Mouse (Mus musculus) MEL (cell line): ENCODE data around the gene Sobp. TPM values are rescaled to one million over a fixed set of nuclear protein-coding genes. Genes with fewer than 3 reads are reported as not detected.

Source experiments
- DNase-seq: peaks from one replicate; pipeline ENCODE4 v3.0.0; 2011; ENCODE audit warnings: low read depth, low spot score
- H3K27ac ChIP-seq: 2 replicates; pipeline ENCODE4 v1.5.1; 2012; ENCODE audit warnings: low read depth, mild to moderate bottlenecking, control low read depth, low read length, moderate library complexity; ENCODE audit not compliant: control insufficient read depth
- H3K27me3 ChIP-seq, 2 experiments: fragments of 150-350 bp in 1 of 2; sonication (generic) in 1 of 2; 2 replicates each; pipeline ENCODE4 v1.6.1; 2012; ENCODE audit warnings: low read length in 2 of 2, mild to moderate bottlenecking in 2 of 2, improper control_type of control experiment in 1 of 2, moderate library complexity in 1 of 2; ENCODE audit not compliant: insufficient read depth in 2 of 2, control insufficient read depth in 1 of 2
- H3K36me3 ChIP-seq, 2 experiments: 2 replicates each; pipeline ENCODE4 v1.6.1; 2012 to 2014; ENCODE audit warnings: low read length in 2 of 2, improper control_type of control experiment in 1 of 2, inconsistent platforms in 1 of 2, mild to moderate bottlenecking in 1 of 2; ENCODE audit not compliant: insufficient read depth in 2 of 2, control insufficient read depth in 1 of 2
- H3K4me1 ChIP-seq, 2 experiments: fragments of 150-350 bp in 1 of 2; sonication (generic) in 1 of 2; 2 replicates each; pipeline ENCODE4 v1.6.1; 2012; ENCODE audit warnings: low read length in 2 of 2, improper control_type of control experiment in 1 of 2, mild to moderate bottlenecking in 1 of 2; ENCODE audit not compliant: insufficient read depth in 2 of 2, control insufficient read depth in 1 of 2
- H3K4me3 ChIP-seq, 2 experiments: fragments of 150-350 bp in 1 of 2; sonication (generic) in 1 of 2; 2 replicates each; pipeline ENCODE4 v1.5.1; 2012; ENCODE audit warnings: low read depth in 2 of 2, low read length in 2 of 2, mild to moderate bottlenecking in 2 of 2, moderate library complexity in 2 of 2, control low read depth in 1 of 2, improper control_type of control experiment in 1 of 2; ENCODE audit not compliant: control insufficient read depth in 1 of 2, insufficient read depth in 1 of 2
- H3K79me2 ChIP-seq: 2 replicates; pipeline ENCODE4 v1.6.1; 2012; ENCODE audit warnings: mild to moderate bottlenecking, low read length, moderate library complexity; ENCODE audit not compliant: control insufficient read depth, poor library complexity, insufficient read depth
- H3K9ac ChIP-seq: 2 replicates; pipeline ENCODE4 v1.6.1; 2012; ENCODE audit warnings: low read depth, mild to moderate bottlenecking, control low read depth, low read length, moderate library complexity; ENCODE audit not compliant: control insufficient read depth, poor library complexity, severe bottlenecking
- H3K9me3 ChIP-seq: fragments of 150-350 bp; sonication (generic); replicated peaks from 2 replicates; pipeline ENCODE4 v1.6.1; 2012; ENCODE audit warnings: mild to moderate bottlenecking, low read length, improper control_type of control experiment, moderate library complexity; ENCODE audit not compliant: insufficient read depth
- CHD1 ChIP-seq: IDR thresholded peaks from 2 replicates; pipeline ENCODE4 v1.6.1; 2012; ENCODE audit warnings: low read depth, mild to moderate bottlenecking, inconsistent platforms, low read length, improper control_type of control experiment
- CHD2 ChIP-seq: IDR thresholded peaks from 2 replicates; pipeline ENCODE4 v1.6.1; 2011; ENCODE audit warnings: low read length, improper control_type of control experiment
- E2F4 ChIP-seq: IDR thresholded peaks from 2 replicates; pipeline ENCODE4 v1.6.1; 2011; ENCODE audit warnings: low read depth, low read length, improper control_type of control experiment, borderline replicate concordance
- GATA1 ChIP-seq: IDR thresholded peaks from 2 replicates; pipeline ENCODE4 v1.6.1; 2011; ENCODE audit warnings: low read depth, low read length, improper control_type of control experiment
- HCFC1 ChIP-seq: IDR thresholded peaks from 2 replicates; pipeline ENCODE4 v1.6.1; 2012; ENCODE audit warnings: low read depth, mild to moderate bottlenecking, inconsistent platforms, low read length, improper control_type of control experiment, moderate library complexity
- KAT2A ChIP-seq: conservative IDR thresholded peaks from 2 replicates; pipeline ENCODE4 v1.6.1; 2012; ENCODE audit warnings: low read depth, low read length, improper control_type of control experiment, inconsistent platforms
- MAFK ChIP-seq: IDR thresholded peaks from 2 replicates; pipeline ENCODE4 v1.6.1; 2011; ENCODE audit warnings: low read depth, mild to moderate bottlenecking, low read length, improper control_type of control experiment, borderline replicate concordance
- MAX ChIP-seq: IDR thresholded peaks from 2 replicates; pipeline ENCODE4 v1.6.1; 2011; ENCODE audit warnings: low read length, improper control_type of control experiment
- MAZ ChIP-seq: IDR thresholded peaks from 2 replicates; pipeline ENCODE4 v1.6.1; 2012; ENCODE audit warnings: low read depth, mild to moderate bottlenecking, inconsistent platforms, low read length, improper control_type of control experiment
- MEF2A ChIP-seq: IDR thresholded peaks from 2 replicates; pipeline ENCODE4 v1.6.1; 2014; ENCODE audit warnings: low read depth, mild to moderate bottlenecking, inconsistent platforms, low read length, improper control_type of control experiment; ENCODE audit not compliant: poor library complexity, insufficient replicate concordance, severe bottlenecking; ENCODE audit errors: extremely low read depth
- MXI1 ChIP-seq: IDR thresholded peaks from 2 replicates; pipeline ENCODE4 v1.6.1; 2011; ENCODE audit warnings: mild to moderate bottlenecking, low read depth, low read length, improper control_type of control experiment
- MYB ChIP-seq: IDR thresholded peaks from 2 replicates; pipeline ENCODE4 v1.6.1; 2011; ENCODE audit warnings: mild to moderate bottlenecking, low read depth, low read length, improper control_type of control experiment
- NELFE ChIP-seq: IDR thresholded peaks from 2 replicates; pipeline ENCODE4 v1.6.1; 2011; ENCODE audit warnings: low read depth, low read length, improper control_type of control experiment
- POLR2AphosphoS2 ChIP-seq: IDR thresholded peaks from 2 replicates; pipeline ENCODE4 v1.6.1; 2011; ENCODE audit warnings: low read length, improper control_type of control experiment
- POLR2AphosphoS5 ChIP-seq: IDR thresholded peaks from 2 replicates; pipeline ENCODE4 v1.6.1; 2012; ENCODE audit warnings: low read depth, borderline replicate concordance, mild to moderate bottlenecking, inconsistent platforms, low read length, moderate library complexity, mixed read lengths
- RCOR1 ChIP-seq: IDR thresholded peaks from 2 replicates; pipeline ENCODE4 v1.6.1; 2012; ENCODE audit warnings: low read depth, mild to moderate bottlenecking, inconsistent platforms, low read length, improper control_type of control experiment
- SIN3A ChIP-seq: IDR thresholded peaks from 2 replicates; pipeline ENCODE4 v1.6.1; 2012; ENCODE audit warnings: low read length, improper control_type of control experiment, inconsistent platforms
- SMC3 ChIP-seq: IDR thresholded peaks from 2 replicates; pipeline ENCODE4 v1.6.1; 2011; ENCODE audit warnings: low read depth, low read length, improper control_type of control experiment
- TBP ChIP-seq: IDR thresholded peaks from 2 replicates; pipeline ENCODE4 v1.8.0; 2011; ENCODE audit warnings: low read depth, low read length, improper control_type of control experiment
- UBTF ChIP-seq: IDR thresholded peaks from 2 replicates; pipeline ENCODE4 v1.6.1; 2012; ENCODE audit warnings: low read depth, mild to moderate bottlenecking, inconsistent platforms, low read length, improper control_type of control experiment, moderate library complexity, borderline replicate concordance; ENCODE audit not compliant: insufficient read depth
- USF1 ChIP-seq: IDR thresholded peaks from 2 replicates; pipeline ENCODE4 v1.6.1; 2014; ENCODE audit warnings: low read depth, mild to moderate bottlenecking, inconsistent platforms, low read length, improper control_type of control experiment, moderate library complexity
- ZC3H11A ChIP-seq: IDR thresholded peaks from 2 replicates; pipeline ENCODE4 v1.6.1; 2012; ENCODE audit warnings: low read depth, mild to moderate bottlenecking, inconsistent platforms, low read length, improper control_type of control experiment
- ZKSCAN1 ChIP-seq: IDR thresholded peaks from 2 replicates; pipeline ENCODE4 v1.6.1; 2012; ENCODE audit warnings: low read depth, mild to moderate bottlenecking, inconsistent platforms, low read length, improper control_type of control experiment, moderate library complexity
- ZMIZ1 ChIP-seq: IDR thresholded peaks from 2 replicates; pipeline ENCODE4 v1.6.1; 2012; ENCODE audit warnings: low read depth, mild to moderate bottlenecking, inconsistent platforms, low read length, improper control_type of control experiment, moderate library complexity
- ZNF384 ChIP-seq: IDR thresholded peaks from 2 replicates; pipeline ENCODE4 v1.6.1; 2012; ENCODE audit warnings: low read depth, mild to moderate bottlenecking, inconsistent platforms, low read length, improper control_type of control experiment
- polyA plus RNA-seq, 2 experiments: library from polyadenylated mRNA; stranded (reverse) in 1 of 2; unstranded in 1 of 2; fragments of >175 nt in 1 of 2; fragments of >200 nt in 1 of 2; gene quantifications; 2 replicates each; pipeline versions ENCODE4 v1.2.1 to v1.2.4; 2012; ENCODE audit warnings: low replicate concordance in 2 of 2, low read depth in 1 of 2; ENCODE audit not compliant: insufficient read length in 2 of 2, insufficient read depth in 1 of 2, missing spikeins in 1 of 2
- total RNA-seq: library from RNA; depleted of rRNA; stranded (reverse); fragments of 300-350 nt; gene quantifications from 2 replicates; pipeline ENCODE4 v1.2.3, GENCODE M21; 2012

Gene Sobp
- total and polyA plus RNA-seq, 3 experiments, result not detected

GRCm38 (mm10) chr10:43070893-43071292, 103.4 kb downstream of the Sobp start:
- Histone ChIP-seq H3K79me2 (no peaks in the 10 kb centered on the region), H3K36me3 (peaks cover 0 to 7% of the 10 kb centered on the region in 2 experiments; a peak in 2 of 4 replicates), H3K4me1 (peaks cover 0 to 10% of the 10 kb centered on the region in 2 experiments; a peak in 3 of 4 replicates), H3K9ac (no peak overlapping the region), H3K9me3 (no peaks in the 10 kb centered on the region), H3K27ac (no peak overlapping the region), H3K27me3 (no peaks in the 10 kb centered on the region; a peak in 1 of 4 replicates), H3K4me3 (no peak overlapping the region)
- no peak for DNase-seq
- TF ChIP-seq ZC3H11A (no peak), ZKSCAN1 (no peak), NELFE (no peak), POLR2AphosphoS2 (no peak), CHD2 (no peak)

- H3K36me3 ChIP-seq, result no peaks in the 10 kb centered on the region
- H3K27me3 ChIP-seq, result peaks cover 0 to 4% of the 10 kb centered on the region in 2 experiments; a peak in 2 of 4 replicates
- H3K9me3 ChIP-seq, result no peaks in the 10 kb centered on the region
- TF ChIP-seq ZMIZ1 (no peak), KAT2A (no peak), E2F4 (no peak), MAFK (no peak)
- no peaks in the 10 kb centered on the region for H3K79me2 ChIP-seq
- no peak overlapping the region for H3K9ac ChIP-seq
- no peak overlapping the region for H3K4me3 ChIP-seq
- H3K27ac ChIP-seq, result no peak overlapping the region
- no peak for DNase-seq
- H3K4me1 ChIP-seq, result no peaks in the 10 kb centered on the region
Measured at GRCm38 (mm10) chr10:43065331-43065730, 109.0 kb downstream of the Sobp start.

GRCm38 (mm10) chr10:43061519-43062105, 112.7 kb downstream of the Sobp start:
- Histone ChIP-seq H3K9ac (no peak overlapping the region), H3K27ac (no peak overlapping the region), H3K4me3 (no peak overlapping the region), H3K27me3 (peaks cover 0 to 5% of the 10 kb centered on the region in 2 experiments; a peak in 2 of 4 replicates), H3K79me2 (no peaks in the 10 kb centered on the region), H3K9me3 (no peaks in the 10 kb centered on the region), H3K4me1 (no peaks in the 10 kb centered on the region)
- no peak for DNase-seq
- no peak for TF ChIP-seq GATA1
- no peak for TF ChIP-seq UBTF
- no peak for TF ChIP-seq ZNF384
- no peak for TF ChIP-seq TBP
- TF ChIP-seq MEF2A, result no peak
- no peak for TF ChIP-seq MAX
- TF ChIP-seq RCOR1, result no peak
- no peak for TF ChIP-seq E2F4
- TF ChIP-seq USF1, result no peak
- no peak for TF ChIP-seq HCFC1
- TF ChIP-seq CHD2, result no peak
- no peak for TF ChIP-seq ZC3H11A
- no peak for TF ChIP-seq POLR2AphosphoS5
- TF ChIP-seq KAT2A, result no peak
- no peak for TF ChIP-seq MYB
- TF ChIP-seq MAZ, result no peak
- TF ChIP-seq SMC3, result no peak
- TF ChIP-seq SIN3A, result no peak
- no peak for TF ChIP-seq CHD1
- no peak for TF ChIP-seq MXI1
- TF ChIP-seq, all 39 proteins: peak for 0
- H3K36me3 ChIP-seq, result no peaks in the 10 kb centered on the region
